Mouse (Mus musculus) midbrain, embryonic 15.5 days (tissue): ENCODE measurements around the gene Htt. TPM values are rescaled to one million over a fixed set of nuclear protein-coding genes. Genes with fewer than 3 reads are reported as not detected.

Experiments used
- ATAC-seq: fragments of 200-750 bp; cut with Nextera tagmentation; replicated peaks from 2 replicates; pipeline ENCODE4 v1.8.0; 2017; ENCODE audit warnings: moderate TSS enrichment
- H3K27ac ChIP-seq: fragments of 300-500 bp; sonication (generic); 2 replicates; pipeline ENCODE4 v1.5.1; 2015; ENCODE audit warnings: mild to moderate bottlenecking, inconsistent platforms
- H3K27me3 ChIP-seq: fragments of 300-500 bp; sonication (generic); replicated peaks from 2 replicates; pipeline ENCODE4 v1.6.1; 2015; ENCODE audit warnings: inconsistent platforms
- H3K36me3 ChIP-seq: fragments of 300-500 bp; sonication (generic); replicated peaks from 2 replicates; pipeline ENCODE4 v1.6.1; 2015; ENCODE audit warnings: inconsistent platforms
- H3K4me1 ChIP-seq: fragments of 300-500 bp; sonication (generic); 2 replicates; pipeline ENCODE4 v1.6.1; 2015; ENCODE audit warnings: inconsistent platforms
- H3K4me2 ChIP-seq: fragments of 300-500 bp; sonication (generic); 2 replicates; pipeline ENCODE4 v1.6.1; 2015; ENCODE audit warnings: inconsistent platforms, mild to moderate bottlenecking, moderate library complexity
- H3K4me3 ChIP-seq: fragments of 300-500 bp; sonication (generic); 2 replicates; pipeline ENCODE4 v1.5.1; 2015; ENCODE audit warnings: mild to moderate bottlenecking, inconsistent platforms
- H3K9ac ChIP-seq: fragments of 300-500 bp; sonication (generic); 2 replicates; pipeline ENCODE4 v1.6.1; 2015; ENCODE audit warnings: mild to moderate bottlenecking, inconsistent platforms
- H3K9me3 ChIP-seq: fragments of 300-500 bp; sonication (generic); 2 replicates; pipeline ENCODE4 v1.6.1; 2016; ENCODE audit warnings: inconsistent platforms
- WGBS: fragments of 180-500 bp; shearing (Covaris S2); methylation state at CpG from one replicate; pipeline ENCODE4 v1.1.7; 2015; ENCODE audit warnings: mixed read lengths; 5-methylcytosine and 5-hydroxymethylcytosine counted together
- polyA plus RNA-seq: library from polyadenylated mRNA; unstranded; fragments of >200 nt; fragmentation: Nextera tagmentation; extraction: Ambion mirVana; gene quantifications from 2 replicates; pipeline ENCODE4 v1.2.1, GENCODE M21; 2015

Htt gene
- polyA plus RNA-seq, 1 experiment from 2014 or later: 17.1 TPM

DNA sequence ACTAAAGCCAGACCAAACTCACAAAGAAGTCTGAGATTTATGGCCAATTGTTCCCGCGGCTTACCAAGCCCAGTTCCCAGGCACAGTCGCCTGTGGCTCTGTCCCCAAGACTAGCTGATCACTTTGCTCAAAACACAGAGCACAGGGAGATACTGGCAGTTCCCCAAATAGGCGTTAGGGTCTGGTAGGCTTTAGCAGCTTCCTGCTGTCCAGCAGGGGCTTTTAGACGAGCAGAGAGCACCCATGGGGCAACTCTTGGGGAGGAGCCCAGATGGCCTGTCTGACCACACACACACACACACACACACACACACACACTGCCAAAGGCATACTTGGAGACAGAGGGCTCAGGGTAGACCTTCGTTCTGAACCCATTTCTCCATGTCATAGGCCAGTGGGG lies 161.0 kb downstream of the Htt start:
- Histone ChIP-seq H3K9ac (no peak overlapping the region), H3K4me1 (peaks cover 1% of the 10 kb centered on the region), H3K27me3 (no peaks in the 10 kb centered on the region), H3K27ac (no peak overlapping the region), H3K9me3 (no peaks in the 10 kb centered on the region), H3K36me3 (peaks cover 7% of the 10 kb centered on the region), H3K4me2 (no peak overlapping the region), H3K4me3 (no peak overlapping the region)
- WGBS: 70% methylated on average over 6 of the region's 6 CpGs
- no peak for ATAC-seq

DNA sequence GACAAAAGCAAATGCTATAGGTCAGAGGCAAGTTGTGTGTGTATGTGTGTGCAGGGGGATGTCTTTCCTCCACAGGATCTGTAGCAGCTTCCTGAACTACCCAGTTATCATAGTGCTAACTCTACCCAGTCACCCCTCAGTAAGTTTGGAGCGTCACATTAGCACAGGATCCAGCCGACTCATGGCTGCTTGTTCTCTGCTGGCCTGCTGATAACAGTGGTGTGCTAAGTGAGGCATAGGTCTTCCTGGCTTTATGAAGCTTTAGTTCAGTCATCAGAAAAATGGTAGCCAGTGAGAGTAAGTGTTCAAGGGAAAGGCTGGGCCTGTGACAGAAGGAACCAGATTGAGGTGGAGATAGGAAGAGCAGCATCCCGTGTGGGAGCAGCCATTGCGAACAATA lies 162.4 kb downstream of the Htt start:
- 96% methylated on average over 4 of the region's 4 CpGs for WGBS
- Histone ChIP-seq H3K4me3 (no peak overlapping the region), H3K36me3 (peaks cover 7% of the 10 kb centered on the region), H3K4me2 (no peak overlapping the region), H3K4me1 (no peaks in the 10 kb centered on the region), H3K9ac (no peak overlapping the region), H3K27me3 (no peaks in the 10 kb centered on the region), H3K9me3 (no peaks in the 10 kb centered on the region), H3K27ac (no peak overlapping the region)
- no peak for ATAC-seq

DNA sequence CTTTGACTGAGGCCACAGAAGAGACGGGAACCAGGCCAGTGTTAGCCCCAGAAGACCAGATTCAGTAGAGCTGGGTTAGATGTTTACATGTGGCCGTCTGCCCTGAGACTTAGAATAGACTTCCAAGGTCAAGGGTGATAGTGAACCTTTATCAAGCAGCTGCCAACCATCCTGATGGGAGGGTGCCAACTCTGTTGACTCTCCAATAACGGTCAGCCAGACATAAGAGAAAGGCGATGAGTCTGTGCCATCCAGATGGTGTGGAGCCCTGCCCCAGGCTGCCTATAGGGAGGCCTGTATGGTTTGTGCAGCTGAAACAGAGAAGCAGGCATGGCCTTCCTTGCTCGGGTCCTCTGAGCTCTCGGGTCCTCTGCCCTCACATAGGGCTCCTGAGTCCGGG lies 163.0 kb downstream of the Htt start:
- Histone ChIP-seq H3K4me2 (no peak overlapping the region), H3K4me1 (no peaks in the 10 kb centered on the region), H3K27me3 (no peaks in the 10 kb centered on the region), H3K36me3 (peaks cover 7% of the 10 kb centered on the region), H3K27ac (no peak overlapping the region), H3K9ac (no peak overlapping the region), H3K4me3 (no peak overlapping the region), H3K9me3 (no peaks in the 10 kb centered on the region)
- WGBS: 90% methylated on average over 7 of the region's 7 CpGs
- ATAC-seq: no peak

DNA sequence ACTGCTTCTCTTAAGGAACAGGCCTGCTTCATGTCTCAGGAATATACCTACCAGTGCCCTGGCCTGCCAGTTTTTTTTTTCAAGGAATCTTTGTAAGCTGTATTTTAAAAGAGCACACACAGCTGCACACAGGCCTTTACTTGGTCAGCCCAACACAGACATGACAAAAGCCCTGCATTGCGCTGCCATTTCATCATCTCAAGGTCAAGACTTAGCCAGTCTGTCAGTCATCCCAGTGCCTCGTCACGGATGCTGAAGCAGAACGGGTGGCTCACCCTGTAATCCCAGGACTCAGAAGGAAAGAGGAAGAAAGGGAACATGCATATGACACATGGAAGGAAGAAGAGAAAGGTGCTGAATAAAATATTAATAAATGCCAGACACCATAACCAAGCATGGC lies 166.1 kb downstream of the Htt start:
- 89% methylated on average over 4 of the region's 4 CpGs for WGBS
- ATAC-seq: no peak

DNA sequence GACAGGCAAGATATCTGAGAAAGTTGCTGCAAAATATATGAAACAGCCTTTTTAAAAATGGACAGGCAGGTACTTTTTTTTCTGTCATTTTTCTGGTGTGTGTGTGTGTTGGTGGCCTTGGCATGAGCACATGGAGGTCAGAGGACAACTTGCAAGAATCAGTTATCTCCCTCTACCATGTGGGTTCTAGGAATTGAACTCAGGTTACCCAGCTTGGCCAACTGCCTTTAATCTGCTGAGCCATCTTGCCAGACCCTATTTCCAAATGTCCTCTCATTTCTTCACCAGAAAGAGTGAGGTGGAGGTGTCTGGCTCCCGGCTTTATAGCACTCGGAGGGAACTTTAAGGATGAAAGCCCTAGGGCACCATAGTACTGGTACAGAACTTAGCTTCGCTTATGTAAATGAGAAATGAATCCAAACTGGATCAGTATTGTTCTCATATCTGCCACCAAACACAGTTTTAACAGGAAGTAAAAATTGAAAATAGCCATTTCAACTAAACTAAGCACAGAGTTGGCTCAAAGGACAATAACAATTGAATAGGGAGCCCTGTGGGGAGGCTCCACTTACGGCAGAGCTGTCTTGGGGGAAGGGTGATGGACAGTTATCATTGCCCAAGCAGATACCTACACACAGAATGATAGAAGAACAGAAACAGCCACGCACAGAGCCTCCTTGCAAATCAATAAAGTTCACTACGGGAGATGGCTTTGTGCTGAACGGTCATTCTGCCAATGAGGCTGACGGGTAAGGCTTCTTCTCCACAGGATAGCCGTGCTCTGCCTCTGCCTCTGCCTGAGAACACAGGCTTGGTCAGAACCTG lies 168.8 kb downstream of the Htt start:
- Histone ChIP-seq H3K27me3 (no peaks in the 10 kb centered on the region), H3K4me1 (peaks cover 5% of the 10 kb centered on the region; the same call in 1 of the 2 replicates), H3K9ac (no peak overlapping the region), H3K9me3 (no peaks in the 10 kb centered on the region), H3K27ac (peak overlapping the region; percentile 47; the same call in 1 of the 2 replicates), H3K4me2 (no peak overlapping the region), H3K4me3 (no peak overlapping the region), H3K36me3 (no peaks in the 10 kb centered on the region)
- 71% methylated on average over 9 of the region's 9 CpGs for WGBS
- no peak for ATAC-seq

More for the DNA sequence above, 166.1 kb downstream of the Htt start:
- Histone ChIP-seq H3K4me2 (no peak overlapping the region), H3K36me3 (peaks cover 7% of the 10 kb centered on the region), H3K27ac (no peak overlapping the region), H3K4me1 (peaks cover 5% of the 10 kb centered on the region; the same call in 1 of the 2 replicates), H3K27me3 (no peaks in the 10 kb centered on the region), H3K9ac (no peak overlapping the region), H3K9me3 (no peaks in the 10 kb centered on the region), H3K4me3 (no peak overlapping the region)

DNA sequence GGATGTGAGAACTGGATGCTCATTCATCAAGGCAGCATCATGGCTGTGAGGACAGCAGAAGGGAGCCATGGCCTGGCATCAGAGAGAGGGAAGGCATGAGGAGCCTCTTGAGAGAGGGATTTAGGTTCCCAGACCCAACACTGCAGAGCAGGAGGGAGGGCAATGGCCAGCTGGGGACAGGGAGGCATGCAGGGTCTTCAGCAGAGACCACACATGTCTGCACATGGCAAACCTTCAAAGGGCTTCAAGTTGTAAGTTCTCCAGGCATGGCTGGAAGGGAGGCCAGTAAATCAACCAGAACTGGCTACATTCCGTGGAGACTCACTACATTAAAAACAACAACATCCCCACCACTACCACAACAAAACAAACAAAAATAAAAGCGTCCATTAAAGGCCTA lies 169.6 kb downstream of the Htt start:
- ATAC-seq: no peak
- no peaks in the 10 kb centered on the region for H3K36me3 ChIP-seq
- 84% methylated on average over 2 of the region's 2 CpGs for WGBS
- H3K27me3 ChIP-seq: no peaks in the 10 kb centered on the region
- no peaks in the 10 kb centered on the region for H3K9me3 ChIP-seq
- no peak overlapping the region for H3K4me3 ChIP-seq
- H3K9ac ChIP-seq: no peak overlapping the region
- peaks cover 5% of the 10 kb centered on the region; the same call in 1 of the 2 replicates for H3K4me1 ChIP-seq
- no peak overlapping the region for H3K4me2 ChIP-seq
- H3K27ac ChIP-seq: peak overlapping the region; percentile 47; the same call in 1 of the 2 replicates

DNA sequence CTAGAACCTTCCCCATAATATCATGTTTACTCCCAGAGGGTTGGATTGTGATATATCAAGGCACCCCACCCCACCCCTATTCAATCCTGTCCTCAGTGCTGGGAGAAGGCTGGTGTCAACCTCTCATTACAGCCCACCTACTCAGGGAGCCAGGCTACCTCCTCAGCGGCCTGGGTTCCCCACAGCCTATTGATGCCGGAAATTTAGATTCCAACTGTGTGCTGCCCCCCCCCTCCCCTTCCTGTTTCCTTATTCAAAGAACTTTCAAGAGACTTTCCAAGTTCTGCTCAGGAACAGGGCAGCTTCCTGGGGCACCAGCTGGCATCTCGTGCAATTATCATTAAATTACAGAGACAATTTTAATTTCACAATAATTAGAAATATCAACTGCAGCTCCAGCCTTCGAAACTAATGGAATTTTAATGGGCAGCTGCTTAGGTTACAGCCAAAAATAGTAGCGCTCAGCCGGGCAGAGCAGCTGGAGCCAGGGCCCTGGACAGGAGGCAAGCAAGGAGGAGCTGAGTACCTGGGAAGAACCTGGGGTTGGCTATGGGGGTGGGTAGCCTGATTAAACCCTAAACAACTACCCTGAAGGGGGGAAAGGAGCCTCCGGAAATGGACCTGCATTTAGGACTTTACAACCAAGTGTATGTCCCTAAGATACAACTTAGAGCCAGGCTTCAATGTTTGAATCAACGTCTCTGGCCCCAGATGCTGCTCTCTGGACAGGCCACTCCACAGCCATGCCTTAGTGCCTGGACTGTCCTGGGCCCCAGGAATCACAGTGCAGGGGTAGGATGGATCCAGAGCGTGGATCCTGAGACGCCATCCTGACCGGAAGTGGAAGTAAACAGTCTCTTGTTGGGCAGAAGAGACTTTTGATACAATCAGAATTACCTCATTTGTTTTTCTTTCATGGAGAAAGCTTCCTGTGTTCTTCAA lies 170.2 kb downstream of the Htt start:
- H3K4me2 ChIP-seq: no peak overlapping the region
- 0 out of 2 replicates have a peak overlapping the region, but pooled peaks have one; percentile 4 for H3K27ac ChIP-seq
- no peaks in the 10 kb centered on the region for H3K27me3 ChIP-seq
- H3K36me3 ChIP-seq: no peaks in the 10 kb centered on the region
- no peak overlapping the region for H3K9ac ChIP-seq
- H3K9me3 ChIP-seq: no peaks in the 10 kb centered on the region
- WGBS: 57% methylated on average over 11 of the region's 11 CpGs
- H3K4me3 ChIP-seq: no peak overlapping the region
- peaks cover 5% of the 10 kb centered on the region; the same call in 1 of the 2 replicates for H3K4me1 ChIP-seq
- ATAC-seq: no peak

DNA sequence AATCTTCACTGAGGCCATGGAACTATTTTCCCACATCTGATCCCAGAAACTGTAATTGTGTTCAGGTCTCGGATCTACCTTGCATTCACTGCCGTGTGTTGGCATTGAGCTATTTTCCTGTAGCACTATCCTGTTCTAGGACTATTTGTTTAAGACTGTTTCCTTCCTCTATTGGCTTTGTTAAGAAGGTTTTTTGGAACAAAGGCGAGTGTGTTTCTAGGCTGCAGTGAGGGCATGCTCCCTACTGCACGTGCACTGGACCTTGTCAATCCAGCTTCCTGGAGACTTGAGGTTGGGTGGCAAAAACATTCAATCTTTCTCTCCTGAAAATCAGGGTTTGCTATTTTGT lies 170.9 kb downstream of the Htt start:
- Histone ChIP-seq H3K27ac (no peak overlapping the region), H3K36me3 (no peaks in the 10 kb centered on the region)
- 26% methylated on average over 4 of the region's 4 CpGs for WGBS

DNA sequence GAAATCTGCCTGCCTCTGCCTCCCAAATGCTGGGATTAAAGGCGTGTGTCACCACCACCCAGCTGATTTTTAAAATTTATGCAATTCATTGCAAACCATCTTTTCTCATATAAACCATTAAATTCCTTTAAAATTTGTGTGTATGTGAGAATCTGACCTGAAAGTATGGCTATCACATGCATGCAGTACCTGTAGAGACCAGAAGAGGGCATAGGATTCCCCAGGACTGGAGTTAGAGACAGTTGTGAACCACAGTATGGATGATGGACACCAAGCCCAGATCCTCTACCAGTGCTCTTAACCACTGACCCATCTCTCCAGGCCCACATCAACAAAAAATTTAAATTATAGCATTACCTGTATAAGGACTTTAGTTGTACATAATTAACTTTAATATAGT lies 171.9 kb downstream of the Htt start:
- no peaks in the 10 kb centered on the region for H3K9me3 ChIP-seq
- H3K27ac ChIP-seq: no peak overlapping the region
- no peak overlapping the region for H3K9ac ChIP-seq
- H3K4me1 ChIP-seq: peaks cover 5% of the 10 kb centered on the region; the same call in 1 of the 2 replicates
- H3K27me3 ChIP-seq: no peaks in the 10 kb centered on the region
- H3K36me3 ChIP-seq: no peaks in the 10 kb centered on the region
- no peak overlapping the region for H3K4me3 ChIP-seq
- no peak for ATAC-seq
- no peak overlapping the region for H3K4me2 ChIP-seq
- WGBS: 100% methylated on average over 1 of the region's 1 CpGs

More for the DNA sequence above, 170.9 kb downstream of the Htt start:
- ATAC-seq: no peak
- peaks cover 5% of the 10 kb centered on the region; the same call in 1 of the 2 replicates for H3K4me1 ChIP-seq
- H3K9me3 ChIP-seq: no peaks in the 10 kb centered on the region
- no peak overlapping the region for H3K4me3 ChIP-seq
- no peak overlapping the region for H3K4me2 ChIP-seq
- no peak overlapping the region for H3K9ac ChIP-seq
- no peaks in the 10 kb centered on the region for H3K27me3 ChIP-seq

DNA sequence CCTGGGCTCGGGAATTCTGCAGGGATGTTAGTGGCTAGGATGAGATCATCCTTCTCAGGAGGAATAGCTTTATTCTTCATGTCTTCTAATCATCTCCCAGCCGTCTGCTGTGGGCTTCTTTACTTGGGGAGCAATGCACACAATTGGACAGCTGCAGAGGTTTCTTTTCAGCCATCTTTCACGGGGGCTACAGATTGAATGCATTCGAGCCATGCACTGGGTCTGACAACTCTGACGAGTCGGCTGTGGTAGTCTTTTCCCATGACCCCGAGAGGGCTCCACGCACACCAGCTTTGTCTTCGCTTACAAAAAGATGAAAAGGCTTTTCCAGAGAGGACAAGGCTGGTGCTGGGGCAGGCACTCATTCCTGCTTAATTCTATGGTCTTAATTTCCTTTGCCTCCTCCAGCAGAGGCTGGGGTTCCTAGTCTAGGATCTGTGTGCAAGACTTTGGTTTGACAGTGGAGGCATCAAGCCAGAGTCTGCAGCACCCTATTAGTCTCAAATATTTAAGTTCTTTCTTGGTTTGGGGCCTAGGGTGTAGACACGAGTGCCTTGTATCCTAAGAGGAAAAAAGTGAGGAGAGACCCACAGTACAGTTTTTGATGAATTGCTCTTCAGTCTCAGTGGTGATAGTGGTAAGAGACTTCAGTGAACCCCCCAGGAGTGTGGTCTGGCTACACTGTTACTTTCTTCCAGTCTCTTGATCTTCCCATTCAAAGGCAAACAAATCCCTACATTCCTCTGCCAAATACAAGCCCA lies 180.3 kb downstream of the Htt start:
- H3K27ac ChIP-seq: peak overlapping the region; percentile 36; the same call in 1 of the 2 replicates
- H3K4me2 ChIP-seq: no peak overlapping the region
- 0 out of 2 replicates have a peak, but pooled peaks have one; percentile 42 for ATAC-seq
- H3K4me1 ChIP-seq: no peaks in the 10 kb centered on the region
- no peak overlapping the region for H3K4me3 ChIP-seq
- no peaks in the 10 kb centered on the region for H3K27me3 ChIP-seq
- H3K9ac ChIP-seq: no peak overlapping the region
- WGBS: 12% methylated on average over 10 of the region's 10 CpGs
- no peaks in the 10 kb centered on the region for H3K9me3 ChIP-seq
- no peaks in the 10 kb centered on the region for H3K36me3 ChIP-seq

DNA sequence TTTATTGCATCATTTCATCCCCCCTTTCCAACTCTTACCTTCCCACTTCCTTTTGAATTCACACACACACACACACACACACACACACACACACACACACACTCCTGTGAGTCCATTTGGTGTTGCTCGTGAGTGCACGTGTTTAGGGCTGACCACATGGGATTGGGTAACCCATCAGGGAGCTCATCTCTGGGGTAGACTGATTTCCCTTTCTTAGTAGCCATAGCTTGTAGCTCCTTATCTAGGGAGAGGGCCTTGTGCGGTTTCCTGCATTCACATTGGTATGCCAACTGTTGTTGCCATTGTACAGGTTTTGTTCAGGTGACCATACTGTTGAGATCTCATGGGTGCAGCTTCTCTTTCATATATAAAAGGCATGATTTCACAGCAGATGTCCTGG lies 181.9 kb downstream of the Htt start:
- no peak for ATAC-seq
- Histone ChIP-seq H3K36me3 (no peaks in the 10 kb centered on the region), H3K27me3 (no peaks in the 10 kb centered on the region), H3K4me2 (no peak overlapping the region), H3K4me3 (no peak overlapping the region), H3K4me1 (no peaks in the 10 kb centered on the region), H3K9me3 (no peaks in the 10 kb centered on the region), H3K9ac (no peak overlapping the region), H3K27ac (no peak overlapping the region)
- WGBS: 91% methylated on average over 3 of the region's 3 CpGs
